Mouse (Mus musculus) limb, embryonic 14.5 days (tissue): ENCODE measurements around the gene Ube2t. TPM values are rescaled to one million over a fixed set of nuclear protein-coding genes. Genes with fewer than 3 reads are reported as not detected.

Experiments
- ATAC-seq: fragments of 200-750 bp; cut with Nextera tagmentation; 2 replicates; pipeline ENCODE4 v1.8.0; 2017; ENCODE audit warnings: low read depth, moderate number of reproducible peaks, moderate TSS enrichment; ENCODE audit not compliant: low FRiP score
- DNase-seq: peaks from one replicate; pipeline ENCODE4 v3.0.0-alpha.2; 2015; ENCODE audit warnings: low spot score
- H3K27ac ChIP-seq: fragments of 300-500 bp; sonication (generic); replicated peaks from 2 replicates; pipeline ENCODE4 v1.5.1; 2014; ENCODE audit warnings: low read depth, mild to moderate bottlenecking, low read length, moderate library complexity, mixed read lengths
- H3K27me3 ChIP-seq: fragments of 300-500 bp; sonication (generic); 2 replicates; pipeline ENCODE4 v1.6.1; 2014; ENCODE audit warnings: low read length, mixed read lengths; ENCODE audit not compliant: control insufficient read depth, insufficient read depth
- H3K36me3 ChIP-seq: fragments of 300-500 bp; sonication (generic); 2 replicates; pipeline ENCODE4 v1.6.1; 2014; ENCODE audit warnings: mild to moderate bottlenecking, low read length, moderate library complexity, mixed read lengths; ENCODE audit not compliant: control insufficient read depth, insufficient read depth
- H3K4me1 ChIP-seq: fragments of 300-500 bp; sonication (generic); 2 replicates; pipeline ENCODE4 v1.6.1; 2014; ENCODE audit warnings: antibody characterized with exemption, low read length, mixed read lengths; ENCODE audit not compliant: control insufficient read depth, insufficient read depth
- H3K4me2 ChIP-seq: fragments of 300-500 bp; sonication (generic); replicated peaks from 2 replicates; pipeline ENCODE4 v1.6.1; 2014; ENCODE audit warnings: low read depth, mild to moderate bottlenecking, low read length, moderate library complexity; ENCODE audit not compliant: severe bottlenecking
- H3K4me3 ChIP-seq: fragments of 300-500 bp; sonication (generic); replicated peaks from 2 replicates; pipeline ENCODE4 v1.5.1; 2014; ENCODE audit warnings: low read length
- H3K9ac ChIP-seq: fragments of 300-500 bp; sonication (generic); 2 replicates; pipeline ENCODE4 v1.6.1; 2014; ENCODE audit warnings: mild to moderate bottlenecking, low read depth, low read length, moderate library complexity; ENCODE audit not compliant: severe bottlenecking
- H3K9me3 ChIP-seq: fragments of 300-500 bp; sonication (generic); 2 replicates; pipeline ENCODE4 v1.6.1; 2016; ENCODE audit warnings: low read length; ENCODE audit not compliant: control insufficient read depth
- POLR2A ChIP-seq: fragments of 200-500 bp; IDR thresholded peaks from 2 replicates; pipeline ENCODE4 v1.8.0; 2012; ENCODE audit warnings: inconsistent platforms, mild to moderate bottlenecking, moderate library complexity, borderline replicate concordance; ENCODE audit not compliant: insufficient read depth, insufficient read length; ENCODE audit errors: extremely low read depth
- WGBS: fragments of 180-500 bp; shearing (Covaris S2); extraction: QIAGEN DNeasy Blood & Tissue Kit; methylation state at CpG from one replicate; pipeline ENCODE4 v1.1.7; 2014; 5-methylcytosine and 5-hydroxymethylcytosine counted together
- polyA plus RNA-seq, 2 experiments: library from polyadenylated mRNA; depleted of rRNA in 1 of 2; stranded (reverse) in 1 of 2; unstranded in 1 of 2; fragments of >200 nt; fragmentation: Nextera tagmentation in 1 of 2; extraction: Ambion mirVana in 1 of 2; gene quantifications; 2 replicates each; pipeline versions ENCODE4 v1.2.1 to v1.2.3; 2012 to 2014

Gene Ube2t
- polyA plus RNA-seq, 2 experiments: 21.7 to 23.5 TPM

- Histone ChIP-seq H3K4me2 (no peak overlapping the region), H3K9me3 (no peaks in the 10 kb centered on the region), H3K27ac (no peak overlapping the region), H3K27me3 (no peaks in the 10 kb centered on the region), H3K36me3 (no peaks in the 10 kb centered on the region), H3K4me3 (no peak overlapping the region), H3K4me1 (0 out of 2 replicates have a peak, but pooled peaks cover 4% of the 10 kb centered on the region), H3K9ac (no peak overlapping the region)
- WGBS: 86% methylated on average over 6 of the region's 6 CpGs
- no peak for TF ChIP-seq POLR2A
- ATAC-seq (no peak), DNase-seq (no peak)
Observed at GRCm38 (mm10) chr1:134936335-134936734, 26.0 kb upstream of the Ube2t start.

DNA sequence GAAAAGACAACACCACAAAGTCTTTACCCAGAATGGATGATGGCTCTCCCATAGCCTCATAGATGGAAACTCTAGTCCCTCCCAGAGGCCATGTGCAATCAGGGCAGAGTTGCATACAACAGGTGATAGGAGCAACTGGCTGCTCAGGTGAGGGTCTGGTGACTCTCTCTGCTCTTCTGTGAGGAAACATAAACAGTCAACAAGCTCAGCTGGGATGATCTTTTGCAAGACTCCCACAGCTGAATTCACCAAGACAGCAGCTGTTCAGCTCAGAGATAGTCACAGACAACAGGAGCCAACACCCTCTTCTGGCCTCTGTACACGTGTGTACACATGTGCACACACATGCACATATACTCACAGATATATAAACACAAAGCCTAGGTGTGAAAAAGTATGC lies 24.1 kb upstream of the Ube2t start:
- ATAC-seq: no peak

DNA sequence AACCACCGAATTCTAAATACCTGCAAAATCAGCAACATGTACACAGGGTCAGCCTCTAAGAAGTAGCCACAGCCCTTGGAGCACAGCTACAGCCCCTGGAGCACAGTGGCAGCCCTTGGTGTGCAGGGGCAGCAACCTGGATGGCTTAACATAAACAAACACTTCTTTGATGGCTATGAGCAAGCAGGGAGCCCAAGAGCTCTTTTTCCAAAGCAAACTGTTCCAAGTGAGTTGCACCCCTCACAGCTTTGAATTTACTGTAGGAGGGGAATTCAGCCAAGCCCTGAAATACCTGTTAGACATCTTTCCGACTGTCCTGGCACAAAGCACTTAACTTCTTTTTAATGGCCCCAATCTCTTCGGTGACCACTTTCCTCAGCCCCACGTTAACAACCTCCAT lies 21.5 kb upstream of the Ube2t start:
- no peak for ATAC-seq
- no peak for TF ChIP-seq POLR2A
- H3K9ac ChIP-seq: no peak overlapping the region
- no peaks in the 10 kb centered on the region for H3K9me3 ChIP-seq
- DNase-seq: no peak
- no peaks in the 10 kb centered on the region for H3K36me3 ChIP-seq
- no peak overlapping the region for H3K4me3 ChIP-seq
- no peaks in the 10 kb centered on the region for H3K27me3 ChIP-seq
- 39% methylated on average over 4 of the region's 4 CpGs for WGBS
- H3K4me1 ChIP-seq: no peaks in the 10 kb centered on the region
- H3K4me2 ChIP-seq: no peak overlapping the region
- no peak overlapping the region for H3K27ac ChIP-seq

More for the DNA sequence above, 24.1 kb upstream of the Ube2t start:
- Histone ChIP-seq H3K4me1 (no peaks in the 10 kb centered on the region), H3K9me3 (no peaks in the 10 kb centered on the region), H3K36me3 (no peaks in the 10 kb centered on the region), H3K9ac (no peak overlapping the region), H3K4me3 (no peak overlapping the region), H3K27ac (no peak overlapping the region), H3K27me3 (no peaks in the 10 kb centered on the region), H3K4me2 (no peak overlapping the region)
- TF ChIP-seq POLR2A: no peak
- DNase-seq: no peak
- 96% methylated on average over 1 of the region's 1 CpGs for WGBS

DNA sequence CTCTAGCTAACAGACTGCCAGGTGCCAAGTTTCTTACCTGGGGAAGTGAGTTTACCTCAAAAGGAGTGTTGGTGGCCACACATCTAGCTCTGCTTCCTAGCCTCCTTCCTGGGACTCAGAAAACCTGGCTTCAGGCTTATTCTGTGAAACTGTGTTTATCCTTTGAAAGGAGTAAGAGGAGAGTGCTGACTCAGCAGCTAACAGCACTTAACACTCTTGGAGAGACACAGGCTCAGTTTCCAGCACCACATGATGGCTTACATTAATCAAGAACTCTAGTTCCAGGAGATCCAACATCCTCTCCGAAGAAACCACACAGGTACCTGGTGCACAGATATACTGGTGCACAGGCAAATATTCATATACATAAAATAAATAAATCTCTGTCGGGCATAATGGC lies 19.5 kb upstream of the Ube2t start:
- no peak for ATAC-seq
- WGBS: 85% methylated on average over 2 of the region's 2 CpGs

GRCm38 (mm10) chr1:134947590-134947989 lies 14.8 kb upstream of the Ube2t start:
- Histone ChIP-seq H3K36me3 (no peaks in the 10 kb centered on the region), H3K27ac (no peak overlapping the region), H3K4me2 (no peak overlapping the region), H3K9me3 (no peaks in the 10 kb centered on the region), H3K4me3 (no peak overlapping the region), H3K4me1 (no peaks in the 10 kb centered on the region), H3K9ac (no peak overlapping the region), H3K27me3 (no peaks in the 10 kb centered on the region)
- no peak for TF ChIP-seq POLR2A
- no peak for ATAC-seq
- 86% methylated on average over 7 of the region's 7 CpGs for WGBS
- no peak for DNase-seq

More for the DNA sequence above, 19.5 kb upstream of the Ube2t start:
- H3K27ac ChIP-seq: no peak overlapping the region
- TF ChIP-seq POLR2A: no peak
- H3K4me2 ChIP-seq: no peak overlapping the region
- no peak overlapping the region for H3K4me3 ChIP-seq
- no peak for DNase-seq
- H3K4me1 ChIP-seq: no peaks in the 10 kb centered on the region
- no peaks in the 10 kb centered on the region for H3K27me3 ChIP-seq
- no peak overlapping the region for H3K9ac ChIP-seq
- no peaks in the 10 kb centered on the region for H3K9me3 ChIP-seq
- no peaks in the 10 kb centered on the region for H3K36me3 ChIP-seq

DNA sequence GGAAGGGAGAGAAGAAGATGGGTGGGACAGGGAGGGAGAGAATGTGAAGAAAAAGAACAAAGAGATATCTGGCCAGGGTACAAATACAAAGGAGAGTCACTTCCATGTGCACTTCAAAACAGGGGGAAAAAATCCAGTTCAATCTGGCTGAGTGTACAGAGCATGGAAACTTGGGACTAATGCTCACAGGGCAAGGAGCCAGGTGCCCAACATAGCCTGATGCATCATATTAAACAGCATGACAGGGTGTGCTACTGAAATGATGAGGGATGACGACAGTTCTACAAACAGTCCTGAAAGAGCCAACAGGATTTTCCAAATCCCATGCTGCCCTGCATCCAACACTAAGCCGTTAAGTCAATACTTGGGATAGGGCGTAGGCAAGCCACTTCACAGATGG lies 12.4 kb upstream of the Ube2t start:
- ATAC-seq (no peak), DNase-seq (no peak)
- Histone ChIP-seq H3K27ac (no peak overlapping the region), H3K4me3 (no peak overlapping the region), H3K9ac (no peak overlapping the region), H3K36me3 (no peaks in the 10 kb centered on the region), H3K4me1 (peaks cover 1% of the 10 kb centered on the region; the same call in 1 of the 2 replicates), H3K27me3 (no peaks in the 10 kb centered on the region), H3K4me2 (no peak overlapping the region), H3K9me3 (no peaks in the 10 kb centered on the region)
- no peak for TF ChIP-seq POLR2A
- WGBS: 87% methylated on average over 3 of the region's 3 CpGs
